11 mouse cellular contexts compared by ENCODE assay signal in genomic region chr5:119480191-119481190, GRCm38 (mm10).
DNase-seq lines count a peak whose midpoint lies in the region; ATAC-seq lines count a peak whose summit lies in the region.
"Had no signal": no experiment of that assay in that cellular context is flagged by ENCODE, and none has a peak within 500 bp of the region (broad histone marks: within the 10 kb centered on the region; RNA-seq: fewer than 3 reads in every experiment).

No protein-coding gene starts in this region.

- no peaks in the 10 kb centered on the region for H3K27me3 ChIP-seq in neural tube, embryonic 15.5 days (replicated peaks)
- H3K27me3 ChIP-seq: neural tube, embryonic 13.5 days had no signal

- no peak overlapping the region for H3K4me2 ChIP-seq in neural tube, embryonic 15.5 days
- H3K4me2 ChIP-seq: neural tube, embryonic 13.5 days had no signal

- WGBS in neural tube, embryonic 15.5 days = 68% methylated on average over 28 of the region's 28 CpGs

- no peak for ATAC-seq in neural tube, embryonic 15.5 days (ENCODE audit: low FRiP score)

- no peaks in the 10 kb centered on the region for H3K36me3 ChIP-seq in neural tube, embryonic 15.5 days
- H3K36me3 ChIP-seq: neural tube, embryonic 13.5 days had no signal

- no peaks in the 10 kb centered on the region for H3K9me3 ChIP-seq in neural tube, embryonic 15.5 days (replicated peaks)
- H3K9me3 ChIP-seq: neural tube, embryonic 13.5 days had no signal

- H3K27ac ChIP-seq in neural tube, embryonic 15.5 days (replicated peaks) = no peak overlapping the region
- H3K27ac ChIP-seq: left cerebral cortex, adult 2 months; neural tube, embryonic 13.5 days had no signal

- DNase-seq in cerebellum, postnatal 10 days = peak; percentile 6
- no peak for DNase-seq in cerebellum, adult 9-11 months
- peak; percentile 24 for DNase-seq in neural tube, embryonic 10.5 days (ENCODE audit: extremely low spot score, low spot score)
- DNase-seq in layer of hippocampus, postnatal 36 days = peak; percentile 5 to 14
- DNase-seq in right cerebral cortex, postnatal 25 days = peak; percentile 17
- DNase-seq in cerebellum, adult 18-20 months = no peak
- DNase-seq in heart, adult 8-10 months (ENCODE audit: low spot score) = no peak

- no peak overlapping the region for H3K4me3 ChIP-seq in neural tube, embryonic 15.5 days (replicated peaks)
- H3K4me3 ChIP-seq: erythroblast, embryonic 14.5 days; left cerebral cortex, adult 2 months; neural tube, embryonic 13.5 days had no signal

- no peak overlapping the region for H3K9ac ChIP-seq in neural tube, embryonic 15.5 days (replicated peaks)
- H3K9ac ChIP-seq: neural tube, embryonic 13.5 days had no signal

- 0 out of 2 replicates have a peak, but pooled peaks cover 5% of the 10 kb centered on the region for H3K4me1 ChIP-seq in neural tube, embryonic 15.5 days
- H3K4me1 ChIP-seq: neural tube, embryonic 13.5 days had no signal

Comparison
In these comparisons a context has a peak if more than half of its experiments do, and no peak if none do; other contexts are left out.
1. DNase-seq: peak in cerebellum, postnatal 10 days (2 of 2), neural tube, embryonic 10.5 days (single experiment), layer of hippocampus, postnatal 36 days (2 of 2) and right cerebral cortex, postnatal 25 days (single experiment); none in cerebellum, adult 9-11 months (single experiment), cerebellum, adult 18-20 months (0 of 2) and heart, adult 8-10 months (single experiment).